Comparison of ENCODE assay signal across 8 mouse cellular contexts in the genomic region with DNA sequence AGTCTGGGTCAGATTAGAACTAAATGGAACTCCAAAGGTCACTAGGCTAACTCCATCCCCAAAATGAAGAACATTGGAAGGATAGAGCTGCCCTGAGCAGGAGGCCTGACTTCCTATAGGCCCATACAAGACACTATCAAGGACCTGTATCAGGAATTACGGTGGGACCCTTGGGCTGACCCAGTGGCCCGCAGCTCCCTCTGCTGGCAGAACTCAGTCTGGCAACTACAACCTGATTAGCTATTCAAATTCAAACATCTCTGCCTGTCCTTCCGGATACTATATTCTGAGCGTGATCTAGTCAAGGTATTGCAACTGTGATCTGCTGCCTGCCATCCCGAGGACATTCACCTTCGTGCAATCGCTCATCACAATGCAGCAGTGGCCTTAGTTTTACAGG.
DNase-seq lines count a peak whose midpoint lies in the region; ATAC-seq and TF ChIP-seq lines count a peak whose summit lies in the region.
"Had no signal": no experiment of that assay in that cellular context is flagged by ENCODE, and none has a peak within 500 bp of the region (broad histone marks: within the 10 kb centered on the region; RNA-seq: fewer than 3 reads in every experiment).

No protein-coding gene starts in this region.

- TF ChIP-seq POLR2A in embryonic fibroblast, embryonic 13.5 days (IDR thresholded peaks at IDR 0.05; ENCODE audit: low read depth, low read length), result no peak
- TF ChIP-seq POLR2A in olfactory bulb, adult 2 months (IDR thresholded peaks at IDR 0.05; ENCODE audit: insufficient read depth, low read depth, low read length), result no peak

- DNase-seq in urinary bladder, postnatal 14 days (ENCODE audit: low spot score), result peak; percentile 30
- DNase-seq in urinary bladder, adult 2 months (ENCODE audit: low spot score), result no peak
- peak; percentile 33 for DNase-seq in adipocyte (ENCODE audit: low spot score)
- DNase-seq in induced T-regulatory cell, adult 2 months (ENCODE audit: low read depth), result peak; percentile 74
- no peak for DNase-seq in liver, embryonic 14.5 days (ENCODE audit: low read depth in 3 of 3, low spot score in 3 of 3)

- no peaks in the 10 kb centered on the region for H3K4me1 ChIP-seq in embryonic fibroblast, embryonic 13.5 days (ENCODE audit: control insufficient read depth, insufficient read depth, low read length)
- no peaks in the 10 kb centered on the region for H3K4me1 ChIP-seq in liver, embryonic 14.5 days (replicated peaks; ENCODE audit: control insufficient read depth in 2 of 2, insufficient read depth in 2 of 2, low read length in 1 of 2)
- peaks cover 3% of the 10 kb centered on the region; the same call in 1 of the 2 replicates for H3K4me1 ChIP-seq in olfactory bulb, adult 2 months (ENCODE audit: control insufficient read depth, insufficient read depth, low read length)
- H3K4me1 ChIP-seq: hindbrain, embryonic 15.5 days had no signal

- H3K36me3 ChIP-seq in liver, embryonic 14.5 days (replicated peaks; ENCODE audit: control insufficient read depth, insufficient read depth, low read depth), result no peaks in the 10 kb centered on the region
- H3K36me3 ChIP-seq: hindbrain, embryonic 15.5 days had no signal

- no peak for TF ChIP-seq EP300 in liver, embryonic 14.5 days (IDR thresholded peaks at IDR 0.05; ENCODE audit: low read depth)

- TF ChIP-seq CTCF in embryonic fibroblast, embryonic 13.5 days (IDR thresholded peaks at IDR 0.05; ENCODE audit: borderline replicate concordance, insufficient read depth, low read length), result peak; percentile 60
- TF ChIP-seq CTCF in liver, embryonic 14.5 days (IDR thresholded peaks at IDR 0.05; ENCODE audit: low read depth), result peak; percentile 84
- peak; percentile 61 for TF ChIP-seq CTCF in olfactory bulb, adult 2 months (IDR thresholded peaks at IDR 0.05; ENCODE audit: insufficient read depth, low read depth, low read length)

- no peak for ATAC-seq in liver, embryonic 14.5 days (ENCODE audit: insufficient read depth)

- no peak overlapping the region for H3K4me2 ChIP-seq in liver, embryonic 14.5 days (ENCODE audit: low read depth)
- H3K4me2 ChIP-seq: hindbrain, embryonic 15.5 days had no signal

- H3K9me3 ChIP-seq in liver, embryonic 14.5 days (ENCODE audit: control insufficient read depth, low read length), result no peaks in the 10 kb centered on the region
- H3K9me3 ChIP-seq: hindbrain, embryonic 15.5 days had no signal

- no peak overlapping the region for H3K27ac ChIP-seq in embryonic fibroblast, embryonic 13.5 days (ENCODE audit: insufficient read depth, low read length)
- no peak overlapping the region for H3K27ac ChIP-seq in liver, embryonic 14.5 days
- H3K27ac ChIP-seq in olfactory bulb, adult 2 months (ENCODE audit: insufficient read depth, low read depth, low read length), result no peak overlapping the region
- H3K27ac ChIP-seq: hindbrain, embryonic 15.5 days had no signal

- H3K27me3 ChIP-seq in liver, embryonic 14.5 days (ENCODE audit: control insufficient read depth, insufficient read depth, low read length), result no peaks in the 10 kb centered on the region
- H3K27me3 ChIP-seq: hindbrain, embryonic 15.5 days had no signal

- whole genome bisulfite sequencing in liver, embryonic 14.5 days (ENCODE audit: insufficient replicate concordance), result 13% methylated on average over 7 of the region's 7 CpGs
- 19% methylated on average over 7 of the region's 7 CpGs for whole genome bisulfite sequencing in olfactory bulb, adult 2 months

- H3K9ac ChIP-seq in liver, embryonic 14.5 days (replicated peaks), result no peak overlapping the region
- H3K9ac ChIP-seq: hindbrain, embryonic 15.5 days had no signal

- H3K4me3 ChIP-seq in embryonic fibroblast, embryonic 13.5 days (ENCODE audit: insufficient read depth, low read length), result no peak overlapping the region
- H3K4me3 ChIP-seq in liver, embryonic 14.5 days (ENCODE audit: insufficient read depth in 1 of 2, low read depth in 2 of 2, low read length in 2 of 2), result no peak overlapping the region
- H3K4me3 ChIP-seq in olfactory bulb, adult 2 months (ENCODE audit: insufficient read depth, low read depth, low read length), result no peak overlapping the region
- H3K4me3 ChIP-seq: hindbrain, embryonic 15.5 days had no signal

Comparison
In these comparisons a context has a peak if more than half of its experiments do, and no peak if none do; other contexts are left out.
1. DNase-seq: peak in urinary bladder, postnatal 14 days (single experiment), adipocyte (single experiment) and induced T-regulatory cell, adult 2 months (single experiment); none in urinary bladder, adult 2 months (single experiment) and liver, embryonic 14.5 days (0 of 3).
2. Peak in every context shown above with its lines, with median percentiles within 50 percentile points of each other: CTCF ChIP-seq.